Mouse (Mus musculus): ENCODE measurements around the gene Fbxo6.
"Not testable (repeated sequence)": the region's sequence is repeated elsewhere in the genome, so short reads cannot be mapped to it uniquely, and the experiment has no call there.

Gene Fbxo6

GRCm38 (mm10) chr4:148151267-148152168 lies at the start of gene Fbxo6:
Gene Fbxo6 (minus strand): TSS chr4:148152140.
- DNase-seq: peak; percentile 88

GRCm38 (mm10) chr4:148198721-148199120 lies 46.8 kb upstream of the Fbxo6 start:
- DNase-seq: no peak

DNA sequence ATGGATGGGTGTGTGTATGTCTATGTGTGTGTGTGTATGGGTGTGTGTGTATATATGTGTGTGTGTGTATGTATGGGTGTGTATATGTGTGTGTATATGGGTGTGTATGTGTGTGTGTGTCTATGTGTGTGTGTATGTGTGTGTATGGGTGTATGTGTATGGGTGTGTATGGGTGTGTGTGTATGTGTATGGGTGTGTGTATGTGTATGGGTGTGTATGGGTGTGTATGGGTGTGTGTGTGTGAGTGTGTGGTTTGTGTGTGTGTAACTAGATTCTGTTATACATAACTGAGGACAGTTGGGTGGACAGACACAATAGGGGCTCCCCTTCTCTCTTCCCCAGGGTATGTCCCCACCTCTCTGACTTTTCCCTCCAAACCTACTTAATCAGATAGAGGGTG lies 42.5 kb upstream of the Fbxo6 start:
- no peak for DNase-seq

DNA sequence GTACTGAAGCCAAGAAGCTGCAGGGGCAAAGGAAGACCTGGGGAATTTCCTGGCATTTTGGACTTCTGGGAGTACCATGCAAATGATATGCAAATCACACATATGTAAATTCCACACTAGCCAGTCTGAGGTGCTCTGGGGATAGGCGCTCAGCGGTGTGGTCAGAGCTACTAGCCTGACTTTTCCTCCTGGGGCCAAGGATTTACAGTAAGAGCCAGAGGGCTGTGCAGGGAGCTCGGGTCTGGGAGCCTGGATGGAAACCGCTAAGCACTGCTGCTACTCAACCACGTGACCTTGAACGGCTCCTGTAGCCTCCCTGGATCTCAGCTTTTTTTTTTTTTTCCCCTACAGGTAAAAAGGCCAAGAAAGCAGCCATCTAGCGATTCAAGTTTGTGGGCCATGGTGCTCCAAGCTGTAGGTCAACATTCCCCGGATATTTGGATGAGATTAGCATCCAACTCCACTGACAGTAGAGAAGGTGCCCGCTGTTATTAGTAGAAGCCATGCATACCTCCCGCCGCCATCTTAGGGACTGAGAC lies 40.8 kb upstream of the Fbxo6 start:
- peak; percentile 13 for DNase-seq

- not testable (repeated sequence) for DNase-seq
These were observed 36.8 kb upstream of the Fbxo6 start for GRCm38 (mm10) chr4:148188767-148189166.

GRCm38 (mm10) chr4:148185819-148186218 lies 33.9 kb upstream of the Fbxo6 start:
- DNase-seq: no peak

DNA sequence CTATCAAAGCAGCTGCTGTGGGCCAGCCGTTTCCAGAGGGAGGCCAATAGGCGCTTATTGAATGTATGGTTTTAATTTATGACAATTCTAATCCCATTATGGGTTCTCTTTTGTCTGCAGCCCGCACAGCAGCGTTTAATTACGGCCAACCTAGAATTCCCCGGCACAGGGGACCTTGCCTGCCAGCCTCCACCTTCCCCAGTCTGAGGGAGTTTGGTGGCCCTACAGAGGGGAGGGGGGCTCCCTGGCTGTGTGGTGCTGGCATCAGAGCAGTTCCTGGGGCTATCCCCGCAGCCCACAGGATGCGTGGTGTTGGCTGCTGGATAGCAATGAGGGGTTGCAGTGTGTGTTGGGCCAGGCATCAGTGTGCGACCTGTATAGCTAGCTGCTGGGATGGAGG lies 32.6 kb upstream of the Fbxo6 start:
- no peak for DNase-seq

- DNase-seq: no peak
These were observed 30.4 kb upstream of the Fbxo6 start for GRCm38 (mm10) chr4:148182363-148182762.

DNA sequence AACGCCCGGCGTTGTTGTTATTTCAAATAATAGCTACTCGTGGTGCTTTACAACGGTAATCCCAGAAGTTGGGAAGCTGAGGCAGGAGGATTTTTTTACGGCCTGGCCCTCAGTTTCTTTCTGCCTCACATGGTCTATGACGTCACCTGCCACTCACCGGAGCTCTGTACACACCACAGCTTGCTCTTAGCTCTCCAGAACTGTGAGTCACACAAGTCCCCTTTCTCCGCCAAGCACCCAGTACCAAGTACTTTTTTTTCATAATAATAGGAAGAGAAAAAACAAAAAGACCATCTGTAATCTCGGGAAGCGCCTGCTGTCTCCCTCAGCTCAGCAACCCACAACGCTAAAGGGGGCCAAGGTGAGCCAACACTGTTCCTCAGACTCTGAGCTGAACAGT lies 29.5 kb upstream of the Fbxo6 start:
- DNase-seq: no peak

- DNase-seq: no peak
These were observed 25.8 kb upstream of the Fbxo6 start for GRCm38 (mm10) chr4:148177716-148178115.

GRCm38 (mm10) chr4:148176603-148177002 lies 24.7 kb upstream of the Fbxo6 start:
- not testable (repeated sequence) for DNase-seq

GRCm38 (mm10) chr4:148174495-148174862 lies 22.5 kb upstream of the Fbxo6 start:
- no peak for DNase-seq

- DNase-seq: no peak
These were observed 22.0 kb upstream of the Fbxo6 start for GRCm38 (mm10) chr4:148173811-148174494.

DNA sequence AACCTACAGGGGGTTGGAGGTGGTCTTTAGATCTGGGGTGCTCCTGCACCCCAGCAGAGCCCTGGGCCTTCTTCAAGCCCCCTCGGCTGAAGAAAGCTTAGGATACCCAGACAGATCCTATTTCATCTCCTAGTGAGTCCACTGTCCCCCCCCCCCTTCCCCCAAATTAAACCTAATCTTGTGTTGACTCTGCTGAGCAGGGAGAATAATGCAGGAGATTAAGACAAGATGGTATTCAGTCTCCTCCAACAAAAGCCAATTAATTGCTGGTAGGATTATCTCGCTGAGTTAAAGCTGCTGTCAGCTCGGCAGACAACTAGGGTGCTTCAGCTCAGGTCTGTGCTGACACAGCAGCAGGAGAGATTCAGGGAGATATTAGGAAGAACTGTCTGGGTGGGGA lies 19.3 kb upstream of the Fbxo6 start:
- DNase-seq: no peak

GRCm38 (mm10) chr4:148170842-148171241 lies 18.9 kb upstream of the Fbxo6 start:
- peak; percentile 55 for DNase-seq

GRCm38 (mm10) chr4:148169586-148169985 lies 17.6 kb upstream of the Fbxo6 start:
- no peak for DNase-seq

DNA sequence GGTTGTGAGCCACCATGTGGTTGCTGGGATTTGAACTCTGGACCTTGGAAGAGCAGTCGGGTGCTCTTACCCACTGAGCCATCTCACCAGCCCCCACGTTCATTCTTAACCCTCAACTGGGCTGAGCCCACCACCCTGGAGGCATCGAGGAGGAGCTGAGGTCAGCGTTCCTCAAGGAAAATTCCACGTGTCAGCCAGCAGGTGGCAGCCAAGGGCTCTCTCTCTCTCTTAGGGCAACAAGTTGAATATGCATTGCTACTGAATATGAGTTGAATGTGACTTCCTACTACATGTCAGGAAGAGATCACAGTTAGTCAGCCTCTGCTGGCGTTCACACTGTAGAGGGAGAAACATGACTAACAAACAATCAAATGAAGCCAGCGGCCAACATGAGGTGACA lies 16.3 kb upstream of the Fbxo6 start:
- peak; percentile 62 for DNase-seq

- DNase-seq: peak; percentile 76
These were observed 15.0 kb upstream of the Fbxo6 start for GRCm38 (mm10) chr4:148166986-148167385.

DNA sequence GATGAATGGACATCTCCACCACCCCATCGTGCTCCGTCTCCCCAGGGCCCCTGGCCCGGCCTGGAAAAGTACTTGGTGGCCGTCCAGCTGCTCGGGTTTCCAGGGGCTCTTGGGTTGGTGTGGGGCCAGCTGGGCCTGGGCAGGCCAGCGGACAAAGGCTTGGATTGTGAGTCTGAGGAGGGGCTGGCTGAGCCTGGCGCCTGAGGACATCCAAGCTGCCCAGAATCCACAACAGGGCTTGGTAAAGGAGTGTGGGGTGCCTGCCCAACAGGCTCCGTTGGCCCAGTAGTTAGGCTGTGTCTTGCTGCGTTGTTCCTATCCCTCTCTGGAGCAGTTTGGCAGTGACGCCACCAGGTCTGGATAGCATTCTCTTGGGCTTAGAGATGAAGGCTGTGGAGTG lies 14.5 kb upstream of the Fbxo6 start:
- no peak for DNase-seq

GRCm38 (mm10) chr4:148165551-148165950 lies 13.6 kb upstream of the Fbxo6 start:
- DNase-seq: no peak

DNA sequence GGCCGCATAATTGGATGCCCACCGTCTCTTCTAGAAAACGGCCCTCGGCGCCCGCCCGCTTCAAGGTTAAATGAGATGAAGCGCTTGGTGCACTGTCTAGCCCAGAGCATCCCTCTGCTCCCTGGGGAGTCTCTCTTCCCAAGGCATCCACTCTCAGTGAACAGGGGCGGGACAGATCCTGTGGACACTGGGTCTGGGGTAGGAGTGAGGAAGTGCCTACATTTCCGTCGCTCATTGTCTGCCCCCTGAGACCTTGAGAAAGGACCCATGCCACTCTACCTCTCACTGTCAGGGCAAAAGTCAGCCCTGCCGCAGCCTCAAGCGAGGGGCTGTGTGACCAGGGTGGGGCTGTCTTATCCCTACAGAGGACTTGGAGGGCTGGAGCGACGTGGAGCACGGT lies 12.5 kb upstream of the Fbxo6 start:
- no peak for DNase-seq

DNA sequence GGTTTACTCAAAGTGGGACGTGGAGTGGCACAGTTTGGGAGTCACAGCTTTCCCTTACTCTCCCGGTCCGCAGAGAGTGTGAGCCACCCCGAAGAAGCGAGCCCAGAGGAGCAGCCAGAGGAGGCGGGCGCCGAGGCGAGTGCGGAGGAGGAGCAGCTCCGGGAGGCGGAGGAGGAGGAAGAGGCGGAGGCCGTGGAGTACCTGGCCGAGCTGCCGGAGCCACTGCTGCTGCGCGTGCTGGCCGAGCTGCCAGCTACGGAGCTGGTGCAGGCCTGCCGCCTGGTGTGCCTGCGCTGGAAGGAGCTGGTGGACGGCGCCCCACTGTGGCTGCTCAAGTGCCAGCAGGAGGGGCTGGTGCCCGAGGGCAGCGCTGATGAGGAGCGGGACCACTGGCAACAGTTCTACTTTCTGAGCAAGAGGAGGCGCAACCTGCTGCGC lies 12.1 kb upstream of the Fbxo6 start:
- peak; percentile 82 for DNase-seq

GRCm38 (mm10) chr4:148160436-148161390 lies 8.8 kb upstream of the Fbxo6 start, which contains the start of the genes Fbxo44 and Fbxo2:
Gene Fbxo44 (minus strand): TSS chr4:148160482.
Gene Fbxo2 (plus strand): TSS chr4:148160621.
- DNase-seq: no peak

Measured in kidney, adult 18-20 months (tissue).